Mouse (Mus musculus) heart, adult 8-10 months (tissue): ENCODE measurements around the gene Ppp1r11. TPM values are rescaled to one million over a fixed set of nuclear protein-coding genes. Genes with fewer than 3 reads are reported as not detected.
"Not testable (repeated sequence)": the region's sequence is repeated elsewhere in the genome, so short reads cannot be mapped to it uniquely, and the experiment has no call there.

Experiments used
- DNase-seq: peaks from one replicate; pipeline ENCODE4 v3.0.0; 2022; ENCODE audit warnings: low spot score
- total RNA-seq, 4 experiments: library from RNA; stranded (reverse); gene quantifications; 2 replicates each; pipeline ENCODE4 v1.2.4; 2022

Ppp1r11 gene
- 100 to 1,000 TPM in 2 of 4 experiments, 10 to 100 TPM in 2; 89.3 to 121 (median 108) TPM for total RNA-seq

GRCm38 (mm10) chr17:36950981-36951947, at the start of gene Ppp1r11:
Ppp1r11 (minus strand) TSS chr17:36951741.
- DNase-seq, result peak; percentile 98

GRCm38 (mm10) chr17:37000863-37001262, 49.3 kb upstream of the Ppp1r11 start, which contains the start of gene Zfp57:
Zfp57 (plus strand) TSS chr17:37001163.
- no peak for DNase-seq

GRCm38 (mm10) chr17:36998477-36998876, 46.9 kb upstream of the Ppp1r11 start:
- DNase-seq, result no peak

GRCm38 (mm10) chr17:36997033-36997735, 45.6 kb upstream of the Ppp1r11 start:
- DNase-seq, result peak; percentile 46

GRCm38 (mm10) chr17:36995448-36995847, 43.9 kb upstream of the Ppp1r11 start:
- DNase-seq, result no peak

GRCm38 (mm10) chr17:36994528-36994927, 43.0 kb upstream of the Ppp1r11 start:
- DNase-seq, result no peak

GRCm38 (mm10) chr17:36993770-36994325, 42.3 kb upstream of the Ppp1r11 start:
- DNase-seq, result no peak

DNA sequence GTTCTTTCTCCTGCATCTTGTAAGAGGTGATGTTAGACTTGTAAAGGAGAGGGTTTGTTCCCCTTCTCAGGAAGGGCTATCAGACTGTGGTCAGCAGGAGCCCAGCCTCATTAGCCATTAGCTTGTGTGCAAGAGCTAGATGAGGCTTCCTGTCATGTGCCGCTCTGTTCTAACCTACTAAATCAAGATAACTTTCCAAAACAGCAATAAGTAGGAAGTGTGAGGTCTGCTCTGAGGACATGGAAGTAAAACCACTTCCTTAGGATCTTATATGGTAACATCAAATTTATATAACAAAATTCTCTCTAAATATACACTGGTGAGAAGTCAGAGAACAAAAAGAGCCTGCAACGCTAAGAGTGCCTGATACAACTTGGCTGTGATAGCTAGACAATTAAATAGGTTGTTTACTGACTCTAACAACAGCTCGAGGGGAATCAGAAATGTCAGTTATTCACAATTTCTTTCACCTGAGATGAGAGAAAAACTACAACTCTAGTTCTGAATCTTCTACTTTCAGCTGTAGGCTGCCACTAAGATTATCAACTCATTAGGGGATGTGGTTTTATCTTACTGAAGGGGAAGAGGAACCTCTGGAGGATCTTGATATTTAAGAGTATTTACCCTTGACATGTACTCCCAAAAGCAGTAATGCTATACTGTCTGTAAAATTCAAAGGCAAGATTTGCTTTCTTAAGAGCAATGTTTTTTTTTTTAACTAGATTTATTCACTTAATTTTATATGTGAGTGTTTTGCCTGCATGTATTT, 41.0 kb upstream of the Ppp1r11 start:
- DNase-seq, result no peak

- DNase-seq, result not testable (repeated sequence)
Observed at GRCm38 (mm10) chr17:36990630-36991029, 39.1 kb upstream of the Ppp1r11 start.

- DNase-seq, result no peak
Observed at GRCm38 (mm10) chr17:36989437-36989836, 37.9 kb upstream of the Ppp1r11 start, which contains the start of gene H2-M5. H2-M5 (minus strand) TSS chr17:36989537.

GRCm38 (mm10) chr17:36988475-36988874, 36.9 kb upstream of the Ppp1r11 start:
- DNase-seq, result no peak

GRCm38 (mm10) chr17:36982253-36983155, 31.0 kb upstream of the Ppp1r11 start:
- DNase-seq, result no peak

- no peak for DNase-seq
Observed at GRCm38 (mm10) chr17:36981845-36982244, 30.3 kb upstream of the Ppp1r11 start.

DNA sequence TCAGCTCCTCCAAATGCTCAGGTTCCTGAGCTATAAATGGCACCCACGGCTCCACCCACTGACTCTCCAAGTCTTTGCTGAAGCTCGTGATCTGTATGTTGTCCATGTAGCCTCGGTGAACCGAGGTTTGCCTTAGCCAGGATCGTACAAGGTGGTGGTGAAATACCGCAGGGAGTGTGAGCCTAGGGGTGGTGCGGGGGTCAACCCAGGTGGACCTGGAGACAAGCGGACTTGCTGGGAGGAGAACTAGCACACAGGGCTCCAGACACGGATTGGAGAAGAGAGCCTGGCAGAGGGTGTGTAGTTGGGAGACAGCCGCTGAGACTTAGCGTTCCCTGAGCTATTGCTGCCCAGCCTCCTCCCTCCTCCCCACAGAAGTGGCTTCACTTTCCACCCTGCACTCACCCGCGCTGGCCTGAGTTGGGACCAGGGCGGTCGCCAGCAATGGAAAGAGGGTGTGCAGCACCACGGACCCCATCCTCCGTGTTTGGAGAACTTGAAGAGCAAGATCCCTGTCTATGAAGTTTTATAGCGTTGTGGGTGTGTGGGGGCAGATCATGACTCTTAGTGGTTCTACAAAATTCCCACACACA, 29.8 kb upstream of the Ppp1r11 start, which contains the start of gene 2410137M14Rik:
Gene 2410137M14Rik, minus strand, starts transcription at position 17 of the 593 bp plus-strand sequence.
- DNase-seq, result peak; percentile 14

- DNase-seq, result no peak
Observed at GRCm38 (mm10) chr17:36973271-36973787, 21.8 kb upstream of the Ppp1r11 start.

DNA sequence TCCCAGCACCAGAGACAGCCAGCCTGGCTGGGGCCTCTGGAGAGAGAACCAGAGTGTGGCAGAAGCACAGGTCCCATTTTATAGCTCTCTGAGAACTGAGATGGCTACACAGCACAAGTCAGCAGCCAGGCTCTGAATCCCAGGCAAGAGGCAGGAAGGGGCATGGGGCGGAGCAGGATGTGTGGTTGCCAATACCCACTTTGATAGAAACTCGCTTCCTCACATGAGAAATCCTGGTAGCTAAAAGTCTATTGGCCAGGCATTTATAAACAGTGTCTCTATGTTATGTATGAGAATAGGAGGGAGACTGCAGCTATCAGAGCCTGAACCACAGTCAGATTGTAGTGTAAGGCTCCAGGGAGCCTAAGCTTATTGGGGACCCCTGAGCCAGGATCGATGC, 21.2 kb upstream of the Ppp1r11 start:
- DNase-seq, result no peak

DNA sequence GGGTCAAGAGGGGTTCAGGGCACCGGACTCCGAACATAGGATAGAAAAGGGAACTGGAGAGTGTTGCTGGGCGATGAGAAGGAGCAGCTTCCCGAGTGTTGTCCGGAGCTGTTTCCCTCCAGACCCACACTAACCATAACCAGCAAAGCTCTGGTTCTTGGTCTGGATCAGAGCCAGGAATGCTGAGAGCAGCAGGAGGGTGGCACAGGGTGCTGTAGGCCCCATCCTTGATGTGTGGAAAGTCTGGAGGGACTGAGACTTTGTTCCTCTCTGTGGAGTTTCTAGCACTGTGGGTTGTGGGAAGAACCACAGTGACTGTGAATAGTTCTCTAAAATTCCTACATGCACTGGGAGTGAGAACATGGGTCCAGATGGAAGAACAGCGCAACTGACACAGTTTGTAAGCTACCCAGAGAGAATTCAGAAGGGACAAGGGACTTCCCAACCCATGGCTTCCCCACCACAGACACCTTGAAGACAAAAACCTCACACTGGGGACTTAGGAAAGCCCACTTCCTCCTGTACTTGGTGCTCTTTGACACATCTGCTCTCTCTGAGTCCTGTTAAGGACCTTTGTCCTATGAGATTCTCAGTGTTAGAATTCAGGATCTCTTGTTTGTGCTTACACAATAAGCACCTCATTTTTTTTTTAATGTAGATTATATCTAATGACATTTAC, 19.8 kb upstream of the Ppp1r11 start:
- DNase-seq, result no peak

DNA sequence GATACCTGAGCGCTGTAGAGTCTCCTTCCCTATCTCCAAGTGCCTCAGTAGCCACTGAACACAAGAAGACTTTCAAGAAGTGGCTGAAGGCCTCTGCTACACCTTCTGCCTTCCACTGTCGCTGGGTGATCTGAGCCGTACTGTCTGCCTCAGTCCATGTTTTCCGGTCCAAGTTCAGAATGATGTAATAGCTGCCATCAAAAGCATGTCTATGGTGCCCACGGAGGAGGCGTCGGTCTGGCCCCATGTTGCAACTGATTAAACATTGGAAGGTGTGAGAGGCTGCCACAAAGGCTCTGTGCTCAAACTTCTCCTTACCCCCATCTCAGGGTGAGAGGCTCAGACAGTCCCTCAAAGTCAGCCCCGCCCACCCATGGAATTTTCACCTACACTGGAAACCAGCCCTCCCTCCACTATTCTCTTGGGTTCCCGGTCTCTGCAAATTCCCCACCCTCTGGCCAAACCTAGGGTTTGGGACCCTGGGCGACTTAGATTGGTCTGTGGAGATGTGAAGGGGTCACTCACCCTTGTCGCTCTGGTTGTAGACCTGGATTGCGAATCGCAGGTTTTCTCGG, 18.9 kb upstream of the Ppp1r11 start:
- DNase-seq, result no peak
